Mouse (Mus musculus): ENCODE measurements around the gene Adh6b. TPM values are rescaled to one million over a fixed set of nuclear protein-coding genes. Genes with fewer than 3 reads are reported as not detected.

Gene Adh6b
- polyA plus RNA-seq, 1 experiment from 2014 or later = 0.53 TPM

- H3K9ac ChIP-seq (ENCODE audit: low read length) = no peak overlapping the region
- H3K27me3 ChIP-seq (ENCODE audit: control insufficient read depth, insufficient read depth, low read length) = no peaks in the 10 kb centered on the region
- no peaks in the 10 kb centered on the region for H3K9me3 ChIP-seq (ENCODE audit: control insufficient read depth, low read length)
- H3K4me1 ChIP-seq (ENCODE audit: control insufficient read depth, insufficient read depth, low read length) = no peaks in the 10 kb centered on the region
- WGBS = 91% methylated on average over 8 of the region's 8 CpGs
- ATAC-seq (ENCODE audit: insufficient read depth, low FRiP score, low TSS enrichment) (no peak), DNase-seq (ENCODE audit: low spot score) (no peak)
- no peaks in the 10 kb centered on the region for H3K36me3 ChIP-seq (ENCODE audit: control insufficient read depth, insufficient read depth, low read length)
- no peak overlapping the region for H3K4me3 ChIP-seq (ENCODE audit: low read depth, low read length)
- no peak overlapping the region for H3K27ac ChIP-seq (ENCODE audit: low read depth, low read length)
- no peak overlapping the region for H3K4me2 ChIP-seq (ENCODE audit: low read depth)
Observed at GRCm38 (mm10) chr3:138309910-138310309, 31.7 kb upstream of the Adh6b start.

GRCm38 (mm10) chr3:138311015-138311414, 30.6 kb upstream of the Adh6b start:
- Histone ChIP-seq H3K4me3 (ENCODE audit: low read depth, low read length) (no peak overlapping the region), H3K27me3 (ENCODE audit: control insufficient read depth, insufficient read depth, low read length) (no peaks in the 10 kb centered on the region), H3K27ac (ENCODE audit: low read depth, low read length) (no peak overlapping the region), H3K4me1 (ENCODE audit: control insufficient read depth, insufficient read depth, low read length) (no peaks in the 10 kb centered on the region), H3K36me3 (ENCODE audit: control insufficient read depth, insufficient read depth, low read length) (no peaks in the 10 kb centered on the region), H3K9me3 (ENCODE audit: control insufficient read depth, low read length) (no peaks in the 10 kb centered on the region), H3K4me2 (ENCODE audit: low read depth) (no peak overlapping the region), H3K9ac (ENCODE audit: low read length) (no peak overlapping the region)
- DNase-seq (ENCODE audit: low spot score) (no peak), ATAC-seq (ENCODE audit: insufficient read depth, low FRiP score, low TSS enrichment) (no peak)
- 78% methylated on average over 6 of the region's 6 CpGs for WGBS

- ATAC-seq (ENCODE audit: insufficient read depth, low FRiP score, low TSS enrichment) (no peak), DNase-seq (ENCODE audit: low spot score) (no peak)
- no peaks in the 10 kb centered on the region for H3K36me3 ChIP-seq (ENCODE audit: control insufficient read depth, insufficient read depth, low read length)
- no peak within 1 kb of the TSS for H3K27ac ChIP-seq (ENCODE audit: low read depth, low read length)
- H3K4me3 ChIP-seq (ENCODE audit: low read depth, low read length) = no peak within 1 kb of the TSS
- no peak within 1 kb of the TSS for H3K9ac ChIP-seq (ENCODE audit: low read length)
- WGBS = 89% methylated on average over 5 of the region's 5 CpGs
- H3K4me2 ChIP-seq (ENCODE audit: low read depth) = no peak within 1 kb of the TSS
- H3K27me3 ChIP-seq (ENCODE audit: control insufficient read depth, insufficient read depth, low read length) = no peaks in the 10 kb centered on the region
- no peaks in the 10 kb centered on the region for H3K4me1 ChIP-seq (ENCODE audit: control insufficient read depth, insufficient read depth, low read length)
- no peaks in the 10 kb centered on the region for H3K9me3 ChIP-seq (ENCODE audit: control insufficient read depth, low read length)
Observed at GRCm38 (mm10) chr3:138312965-138313364, 28.6 kb upstream of the Adh6b start, which contains the start of gene Adh6a. Gene Adh6a (plus strand): TSS chr3:138313286.

GRCm38 (mm10) chr3:138316908-138317472, 24.6 kb upstream of the Adh6b start:
- 93% methylated on average over 2 of the region's 2 CpGs for whole genome bisulfite sequencing
- no peaks in the 10 kb centered on the region for H3K4me1 ChIP-seq (ENCODE audit: control insufficient read depth, insufficient read depth, low read length)
- no peak overlapping the region for H3K4me3 ChIP-seq (ENCODE audit: low read depth, low read length)
- H3K9ac ChIP-seq (ENCODE audit: low read length) = no peak overlapping the region
- ATAC-seq (ENCODE audit: insufficient read depth, low FRiP score, low TSS enrichment) (no peak), DNase-seq (ENCODE audit: low spot score) (no peak)
- H3K36me3 ChIP-seq (ENCODE audit: control insufficient read depth, insufficient read depth, low read length) = no peaks in the 10 kb centered on the region
- no peaks in the 10 kb centered on the region for H3K27me3 ChIP-seq (ENCODE audit: control insufficient read depth, insufficient read depth, low read length)
- H3K9me3 ChIP-seq (ENCODE audit: control insufficient read depth, low read length) = no peaks in the 10 kb centered on the region
- H3K27ac ChIP-seq (ENCODE audit: low read depth, low read length) = no peak overlapping the region
- no peak overlapping the region for H3K4me2 ChIP-seq (ENCODE audit: low read depth)

- Histone ChIP-seq H3K4me3 (ENCODE audit: low read depth, low read length) (no peak overlapping the region), H3K9ac (ENCODE audit: low read length) (no peak overlapping the region), H3K4me1 (ENCODE audit: control insufficient read depth, insufficient read depth, low read length) (no peaks in the 10 kb centered on the region), H3K36me3 (ENCODE audit: control insufficient read depth, insufficient read depth, low read length) (no peaks in the 10 kb centered on the region), H3K27me3 (ENCODE audit: control insufficient read depth, insufficient read depth, low read length) (no peaks in the 10 kb centered on the region), H3K27ac (ENCODE audit: low read depth, low read length) (no peak overlapping the region), H3K9me3 (ENCODE audit: control insufficient read depth, low read length) (no peaks in the 10 kb centered on the region), H3K4me2 (ENCODE audit: low read depth) (no peak overlapping the region)
- no peak for ATAC-seq (ENCODE audit: insufficient read depth, low FRiP score, low TSS enrichment)
- no peak for DNase-seq (ENCODE audit: low spot score)
- WGBS = 87% methylated on average over 17 of the region's 17 CpGs
Observed at GRCm38 (mm10) chr3:138325001-138325400, 16.6 kb upstream of the Adh6b start.

- H3K27ac ChIP-seq (ENCODE audit: low read depth, low read length) = no peak overlapping the region
- H3K4me1 ChIP-seq (ENCODE audit: control insufficient read depth, insufficient read depth, low read length) = no peaks in the 10 kb centered on the region
- DNase-seq (ENCODE audit: low spot score) (no peak), ATAC-seq (ENCODE audit: insufficient read depth, low FRiP score, low TSS enrichment) (no peak)
- H3K4me2 ChIP-seq (ENCODE audit: low read depth) = no peak overlapping the region
- no peaks in the 10 kb centered on the region for H3K27me3 ChIP-seq (ENCODE audit: control insufficient read depth, insufficient read depth, low read length)
- H3K36me3 ChIP-seq (ENCODE audit: control insufficient read depth, insufficient read depth, low read length) = no peaks in the 10 kb centered on the region
- H3K4me3 ChIP-seq (ENCODE audit: low read depth, low read length) = no peak overlapping the region
- H3K9me3 ChIP-seq (ENCODE audit: control insufficient read depth, low read length) = no peaks in the 10 kb centered on the region
- WGBS = 92% methylated on average over 6 of the region's 6 CpGs
- H3K9ac ChIP-seq (ENCODE audit: low read length) = no peak overlapping the region
Observed at GRCm38 (mm10) chr3:138325466-138325865, 16.1 kb upstream of the Adh6b start.

GRCm38 (mm10) chr3:138333910-138334309, 7.7 kb upstream of the Adh6b start:
- H3K4me1 ChIP-seq (ENCODE audit: control insufficient read depth, insufficient read depth, low read length) = no peaks in the 10 kb centered on the region
- WGBS = 81% methylated on average over 8 of the region's 8 CpGs
- DNase-seq (ENCODE audit: low spot score) (no peak), ATAC-seq (ENCODE audit: insufficient read depth, low FRiP score, low TSS enrichment) (no peak)
- H3K36me3 ChIP-seq (ENCODE audit: control insufficient read depth, insufficient read depth, low read length) = no peaks in the 10 kb centered on the region
- no peak overlapping the region for H3K9ac ChIP-seq (ENCODE audit: low read length)
- no peaks in the 10 kb centered on the region for H3K27me3 ChIP-seq (ENCODE audit: control insufficient read depth, insufficient read depth, low read length)
- H3K27ac ChIP-seq (ENCODE audit: low read depth, low read length) = no peak overlapping the region
- H3K9me3 ChIP-seq (ENCODE audit: control insufficient read depth, low read length) = no peaks in the 10 kb centered on the region
- no peak overlapping the region for H3K4me3 ChIP-seq (ENCODE audit: low read depth, low read length)
- H3K4me2 ChIP-seq (ENCODE audit: low read depth) = no peak overlapping the region

GRCm38 (mm10) chr3:138334320-138334719, 7.3 kb upstream of the Adh6b start:
- DNase-seq (ENCODE audit: low spot score) (no peak), ATAC-seq (ENCODE audit: insufficient read depth, low FRiP score, low TSS enrichment) (no peak)
- Histone ChIP-seq H3K4me1 (ENCODE audit: control insufficient read depth, insufficient read depth, low read length) (no peaks in the 10 kb centered on the region), H3K4me2 (ENCODE audit: low read depth) (no peak overlapping the region), H3K4me3 (ENCODE audit: low read depth, low read length) (no peak overlapping the region), H3K36me3 (ENCODE audit: control insufficient read depth, insufficient read depth, low read length) (no peaks in the 10 kb centered on the region), H3K9ac (ENCODE audit: low read length) (no peak overlapping the region), H3K9me3 (ENCODE audit: control insufficient read depth, low read length) (no peaks in the 10 kb centered on the region), H3K27me3 (ENCODE audit: control insufficient read depth, insufficient read depth, low read length) (no peaks in the 10 kb centered on the region), H3K27ac (ENCODE audit: low read depth, low read length) (no peak overlapping the region)
- 79% methylated on average over 4 of the region's 4 CpGs for WGBS

- Histone ChIP-seq H3K27me3 (ENCODE audit: control insufficient read depth, insufficient read depth, low read length) (no peaks in the 10 kb centered on the region), H3K9me3 (ENCODE audit: control insufficient read depth, low read length) (no peaks in the 10 kb centered on the region), H3K27ac (ENCODE audit: low read depth, low read length) (no peak overlapping the region), H3K4me2 (ENCODE audit: low read depth) (no peak overlapping the region), H3K36me3 (ENCODE audit: control insufficient read depth, insufficient read depth, low read length) (no peaks in the 10 kb centered on the region), H3K4me1 (ENCODE audit: control insufficient read depth, insufficient read depth, low read length) (no peaks in the 10 kb centered on the region), H3K4me3 (ENCODE audit: low read depth, low read length) (no peak overlapping the region), H3K9ac (ENCODE audit: low read length) (no peak overlapping the region)
- no peak for ATAC-seq (ENCODE audit: insufficient read depth, low FRiP score, low TSS enrichment)
- WGBS = 93% methylated on average over 1 of the region's 1 CpGs
- no peak for DNase-seq (ENCODE audit: low spot score)
Observed at GRCm38 (mm10) chr3:138335566-138335965, 6.0 kb upstream of the Adh6b start.
